Mouse (Mus musculus) embryonic facial prominence, embryonic 14.5 days (tissue): ENCODE data around the gene Smad6. TPM values are rescaled to one million over a fixed set of nuclear protein-coding genes. Genes with fewer than 3 reads are reported as not detected.

Experiments
- ATAC-seq: fragments of 200-750 bp; cut with Nextera tagmentation; 2 replicates; pipeline ENCODE4 v1.8.0; 2017; ENCODE audit warnings: low read depth, moderate number of reproducible peaks, moderate TSS enrichment
- DNase-seq: peaks from one replicate; pipeline ENCODE4 v3.0.0-alpha.2; 2015; ENCODE audit warnings: low spot score
- H3K27ac ChIP-seq: fragments of 300-500 bp; sonication (generic); replicated peaks from 2 replicates; pipeline ENCODE4 v1.5.1; 2014; ENCODE audit warnings: low read depth, mild to moderate bottlenecking, low read length, moderate library complexity
- H3K27me3 ChIP-seq: fragments of 300-500 bp; sonication (generic); replicated peaks from 2 replicates; pipeline ENCODE4 v1.6.1; 2014; ENCODE audit warnings: low read length; ENCODE audit not compliant: control insufficient read depth, insufficient read depth
- H3K36me3 ChIP-seq: fragments of 300-500 bp; sonication (generic); 2 replicates; pipeline ENCODE4 v1.6.1; 2014; ENCODE audit warnings: low read length, mixed read lengths; ENCODE audit not compliant: control insufficient read depth, insufficient read depth
- H3K4me1 ChIP-seq: fragments of 300-500 bp; sonication (generic); 2 replicates; pipeline ENCODE4 v1.6.1; 2014; ENCODE audit warnings: antibody characterized with exemption, low read length; ENCODE audit not compliant: control insufficient read depth, insufficient read depth
- H3K4me2 ChIP-seq: fragments of 300-500 bp; sonication (generic); 2 replicates; pipeline ENCODE4 v1.6.1; 2014; ENCODE audit warnings: low read depth, mild to moderate bottlenecking, low read length, moderate library complexity, mixed read lengths
- H3K4me3 ChIP-seq: fragments of 300-500 bp; sonication (generic); 2 replicates; pipeline ENCODE4 v1.5.1; 2014; ENCODE audit warnings: low read depth, mild to moderate bottlenecking, low read length
- H3K9ac ChIP-seq: fragments of 300-500 bp; sonication (generic); 2 replicates; pipeline ENCODE4 v1.6.1; 2014; ENCODE audit warnings: low read depth, mild to moderate bottlenecking, low read length, moderate library complexity, mixed read lengths
- H3K9me3 ChIP-seq: fragments of 300-500 bp; sonication (generic); 2 replicates; pipeline ENCODE4 v1.6.1; 2016; ENCODE audit warnings: low read length; ENCODE audit not compliant: control insufficient read depth
- WGBS: fragments of 180-500 bp; shearing (Covaris S2); extraction: QIAGEN DNeasy Blood & Tissue Kit; methylation state at CpG from one replicate; pipeline ENCODE4 v1.1.7; 2014; 5-methylcytosine and 5-hydroxymethylcytosine counted together
- polyA plus RNA-seq: library from polyadenylated mRNA; unstranded; fragments of >200 nt; fragmentation: Nextera tagmentation; extraction: Ambion mirVana; gene quantifications from 2 replicates; pipeline ENCODE4 v1.2.1, GENCODE M21; 2014

The Smad6 gene
- polyA plus RNA-seq, 1 experiment from 2014 or later: 8.8 TPM

DNA sequence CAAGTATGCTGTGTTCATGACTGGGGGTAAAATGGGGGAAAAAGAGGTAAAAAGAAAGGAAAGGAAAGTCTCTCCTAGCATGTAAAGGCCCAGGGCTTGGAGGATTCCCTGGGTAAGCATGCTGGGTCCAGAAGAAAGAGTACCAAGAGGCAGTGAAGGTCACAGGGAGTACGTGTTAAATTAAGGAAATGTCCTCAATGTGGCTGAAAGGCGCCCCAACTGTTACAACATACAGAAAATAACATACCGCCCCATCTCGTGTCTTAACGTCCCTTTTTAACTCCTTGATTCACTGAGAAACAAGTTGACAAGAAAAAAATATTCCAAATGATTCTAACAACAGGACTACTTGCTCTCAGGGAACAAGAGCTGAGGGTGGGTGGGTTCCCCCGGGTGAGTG is 36.7 kb downstream of the Smad6 start:
- H3K9me3 ChIP-seq: no peaks in the 10 kb centered on the region
- H3K27me3 ChIP-seq: no peaks in the 10 kb centered on the region
- ATAC-seq: no peak
- no peak overlapping the region for H3K9ac ChIP-seq
- DNase-seq: no peak
- 60% methylated on average over 6 of the region's 6 CpGs for whole genome bisulfite sequencing
- H3K4me3 ChIP-seq: no peak overlapping the region
- H3K4me1 ChIP-seq: peaks cover 38% of the 10 kb centered on the region
- H3K27ac ChIP-seq: peak overlapping the region; percentile 50
- no peak overlapping the region for H3K4me2 ChIP-seq
- no peaks in the 10 kb centered on the region for H3K36me3 ChIP-seq

- H3K27ac ChIP-seq: no peak overlapping the region
- ATAC-seq (no peak), DNase-seq (no peak)
Measured at GRCm38 (mm10) chr9:63982937-63983632, 38.8 kb downstream of the Smad6 start.

DNA sequence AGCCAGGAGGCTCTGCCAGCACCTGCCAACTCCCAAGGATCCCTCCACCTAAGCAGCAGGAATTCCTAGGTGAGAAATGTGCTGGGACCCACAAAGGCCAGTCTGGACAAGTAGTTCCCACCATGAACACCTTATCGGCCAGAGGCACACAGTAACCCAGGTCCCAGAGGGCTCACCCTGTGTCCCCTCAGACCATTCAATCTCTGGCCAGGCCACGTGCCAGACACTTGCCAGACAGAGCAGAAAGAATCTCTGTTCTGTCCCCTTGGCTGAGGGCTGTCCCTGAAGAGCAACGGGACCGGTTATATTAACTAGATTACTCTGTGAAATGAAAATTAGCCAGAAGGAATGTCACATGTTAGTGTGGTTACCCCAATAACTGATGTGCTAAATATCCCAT is 39.9 kb downstream of the Smad6 start:
- no peaks in the 10 kb centered on the region for H3K27me3 ChIP-seq
- H3K4me3 ChIP-seq: no peak overlapping the region
- WGBS: 70% methylated on average over 4 of the region's 4 CpGs
- no peak for ATAC-seq
- DNase-seq: no peak
- H3K27ac ChIP-seq: no peak overlapping the region
- H3K9me3 ChIP-seq: no peaks in the 10 kb centered on the region
- no peak overlapping the region for H3K4me2 ChIP-seq
- no peaks in the 10 kb centered on the region for H3K36me3 ChIP-seq
- H3K4me1 ChIP-seq: peaks cover 55% of the 10 kb centered on the region
- no peak overlapping the region for H3K9ac ChIP-seq

More at GRCm38 (mm10) chr9:63982937-63983632, 38.8 kb downstream of the Smad6 start:
- 74% methylated on average over 12 of the region's 12 CpGs for WGBS
- no peak overlapping the region for H3K4me2 ChIP-seq
- H3K9ac ChIP-seq: no peak overlapping the region
- no peaks in the 10 kb centered on the region for H3K36me3 ChIP-seq
- H3K9me3 ChIP-seq: no peaks in the 10 kb centered on the region
- no peak overlapping the region for H3K4me3 ChIP-seq
- H3K4me1 ChIP-seq: peaks cover 51% of the 10 kb centered on the region
- no peaks in the 10 kb centered on the region for H3K27me3 ChIP-seq

DNA sequence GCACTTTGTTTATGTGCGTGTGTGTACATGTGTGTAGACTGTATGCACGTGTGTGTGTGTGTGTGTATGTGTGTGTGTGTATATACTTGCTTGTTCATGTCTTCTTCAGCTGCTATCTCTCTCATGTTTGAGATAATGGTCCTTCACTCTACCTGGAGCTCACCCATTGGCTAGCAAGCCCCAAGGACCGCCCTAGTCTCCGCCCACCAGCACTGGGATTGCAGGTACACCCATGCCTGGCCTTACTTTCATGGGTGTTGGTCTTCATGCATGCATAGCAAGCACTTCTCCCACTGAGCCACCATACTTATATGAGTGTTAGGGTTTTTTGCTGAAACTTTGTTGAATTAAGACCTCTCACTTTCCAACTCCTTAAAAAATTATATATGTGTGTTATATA is 40.5 kb downstream of the Smad6 start:
- H3K4me3 ChIP-seq: no peak overlapping the region
- H3K4me1 ChIP-seq: peaks cover 61% of the 10 kb centered on the region
- H3K36me3 ChIP-seq: no peaks in the 10 kb centered on the region
- no peaks in the 10 kb centered on the region for H3K9me3 ChIP-seq
- H3K9ac ChIP-seq: no peak overlapping the region
- no peaks in the 10 kb centered on the region for H3K27me3 ChIP-seq
- 70% methylated on average over 4 of the region's 4 CpGs for WGBS
- ATAC-seq (no peak), DNase-seq (no peak)
- H3K4me2 ChIP-seq: no peak overlapping the region
- H3K27ac ChIP-seq: peak overlapping the region; percentile 86

DNA sequence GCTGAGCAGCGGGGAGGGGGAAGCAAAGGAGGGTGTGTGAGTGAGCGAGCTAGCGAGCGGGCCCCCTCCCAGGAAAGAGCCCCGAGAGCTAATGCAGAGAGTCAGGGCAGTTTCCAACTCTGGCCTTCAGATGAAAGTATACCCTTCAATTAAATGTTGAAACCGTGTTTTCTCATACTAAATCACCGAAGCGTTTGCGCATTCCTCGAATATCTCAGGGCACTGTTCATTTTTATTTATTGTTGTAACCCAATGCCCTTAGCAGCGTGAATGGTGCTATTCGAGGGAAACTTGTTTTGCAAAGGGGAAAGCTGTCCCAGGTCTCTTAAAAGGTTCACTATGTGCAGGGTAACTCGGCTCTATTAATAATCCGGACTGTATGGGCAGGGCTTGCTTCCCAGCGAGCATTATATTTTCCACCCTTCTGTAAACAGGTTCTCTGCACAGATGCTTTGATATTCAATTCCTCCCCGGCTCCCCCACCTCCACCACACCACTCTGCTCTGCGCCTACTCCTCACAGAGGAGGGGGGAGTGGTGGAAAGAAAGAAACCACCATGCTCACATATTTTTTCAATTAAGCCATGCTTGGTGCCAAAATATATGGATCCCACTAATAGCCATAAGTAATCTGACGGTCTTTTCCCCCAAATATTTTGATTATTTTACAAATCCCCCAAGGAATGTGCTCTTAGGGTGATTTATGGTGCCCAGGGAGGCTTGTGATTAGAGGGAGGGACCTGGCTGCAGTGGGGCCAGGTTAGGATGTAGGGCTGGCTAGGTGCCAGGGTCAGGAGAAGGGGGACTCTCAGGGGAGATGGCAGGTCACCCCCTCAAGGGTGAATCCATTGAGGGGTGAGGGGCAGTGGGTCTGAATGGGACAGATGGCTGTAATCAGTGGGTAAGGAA is 41.4 kb downstream of the Smad6 start:
- 5% methylated on average over 18 of the region's 18 CpGs for WGBS
- H3K9ac ChIP-seq: peak overlapping the region; percentile 43
- H3K36me3 ChIP-seq: no peaks in the 10 kb centered on the region
- peak overlapping the region; percentile 3; the same call in 1 of the 2 replicates for H3K4me3 ChIP-seq
- H3K9me3 ChIP-seq: no peaks in the 10 kb centered on the region
- H3K4me1 ChIP-seq: peaks cover 68% of the 10 kb centered on the region
- ATAC-seq (peak; percentile 91), DNase-seq (peak; percentile 92)
- H3K27ac ChIP-seq: peak overlapping the region; percentile 86
- H3K27me3 ChIP-seq: no peaks in the 10 kb centered on the region
- H3K4me2 ChIP-seq: peak overlapping the region; percentile 43

DNA sequence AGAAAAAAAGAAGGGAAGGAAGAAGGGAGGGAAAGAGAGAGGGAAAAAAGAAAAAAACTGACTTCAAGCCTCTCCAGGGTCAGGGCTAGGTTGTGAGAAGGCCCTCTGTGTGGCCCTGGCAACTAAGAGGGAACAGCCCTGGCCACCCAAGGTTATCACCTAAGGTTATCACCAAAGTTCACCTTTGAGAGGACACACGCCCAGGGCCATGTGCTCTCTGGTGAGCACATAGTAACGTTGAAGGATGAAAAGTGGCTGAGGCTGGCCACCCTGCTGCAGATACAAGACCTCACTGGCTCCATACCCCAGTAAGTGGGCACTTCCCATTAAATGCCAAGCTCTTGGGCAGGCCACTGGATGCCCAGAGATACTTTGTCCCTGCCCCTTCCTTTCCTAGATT is 42.6 kb downstream of the Smad6 start:
- peak overlapping the region; percentile 86 for H3K27ac ChIP-seq
- peaks cover 68% of the 10 kb centered on the region for H3K4me1 ChIP-seq
- H3K9ac ChIP-seq: no peak overlapping the region
- H3K36me3 ChIP-seq: no peaks in the 10 kb centered on the region
- ATAC-seq (no peak), DNase-seq (no peak)
- H3K4me3 ChIP-seq: no peak overlapping the region
- H3K4me2 ChIP-seq: peak overlapping the region; percentile 43; the same call in 1 of the 2 replicates
- no peaks in the 10 kb centered on the region for H3K27me3 ChIP-seq
- no peaks in the 10 kb centered on the region for H3K9me3 ChIP-seq
- WGBS: 84% methylated on average over 2 of the region's 2 CpGs

DNA sequence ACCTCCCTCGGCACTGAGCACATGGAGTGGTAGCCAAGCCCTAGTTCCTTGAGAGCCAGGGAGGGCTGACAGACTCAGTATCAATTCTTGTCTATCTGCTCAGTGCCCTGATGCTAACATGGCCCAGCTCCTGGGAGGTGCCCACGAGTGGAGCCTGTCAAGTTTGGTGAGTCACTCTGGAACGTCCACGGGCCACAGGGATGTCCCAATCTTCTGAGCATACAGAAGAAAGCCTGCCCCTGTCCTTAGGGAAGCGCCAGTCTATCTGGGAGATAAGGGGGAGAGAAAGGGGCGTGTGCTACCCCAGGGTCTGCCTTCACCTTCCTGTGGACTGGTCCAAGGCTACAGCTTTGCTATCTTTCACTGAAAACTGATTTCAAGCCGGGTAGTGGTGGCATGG is 43.2 kb downstream of the Smad6 start:
- H3K4me1 ChIP-seq: peaks cover 70% of the 10 kb centered on the region
- WGBS: 74% methylated on average over 7 of the region's 7 CpGs
- H3K36me3 ChIP-seq: no peaks in the 10 kb centered on the region
- no peaks in the 10 kb centered on the region for H3K27me3 ChIP-seq
- H3K4me2 ChIP-seq: no peak overlapping the region
- H3K9ac ChIP-seq: no peak overlapping the region
- no peak overlapping the region for H3K27ac ChIP-seq
- DNase-seq: no peak
- no peaks in the 10 kb centered on the region for H3K9me3 ChIP-seq
- ATAC-seq: no peak
- no peak overlapping the region for H3K4me3 ChIP-seq

DNA sequence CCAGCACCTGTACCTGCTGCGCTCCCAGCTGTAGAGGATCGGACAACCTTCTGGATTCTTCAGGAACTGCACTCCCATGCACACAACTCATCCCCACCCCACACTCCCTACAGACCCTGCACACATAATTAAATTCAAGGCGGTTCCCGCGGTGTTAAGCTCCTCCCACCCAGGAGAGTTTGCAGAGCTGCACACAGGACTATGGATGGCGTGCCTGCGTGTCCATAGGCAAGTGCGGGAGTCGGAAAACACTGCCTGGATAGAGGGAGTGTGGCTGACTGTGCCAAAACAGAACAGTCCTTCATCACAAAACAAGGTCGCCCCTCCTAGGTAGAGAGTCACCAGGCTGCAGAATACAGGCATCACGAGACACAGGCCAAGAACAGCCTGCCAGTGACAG is 45.9 kb downstream of the Smad6 start:
- 25% methylated on average over 10 of the region's 11 CpGs for WGBS
- Histone ChIP-seq H3K36me3 (0 out of 2 replicates have a peak, but pooled peaks cover 4% of the 10 kb centered on the region), H3K4me2 (no peak overlapping the region), H3K27ac (peak overlapping the region; percentile 96), H3K4me1 (peaks cover 81% of the 10 kb centered on the region), H3K9me3 (no peaks in the 10 kb centered on the region), H3K9ac (no peak overlapping the region), H3K4me3 (no peak overlapping the region), H3K27me3 (no peaks in the 10 kb centered on the region)
- DNase-seq (no peak), ATAC-seq (peak; percentile 10; the same call in 1 of the 2 replicates)
